14 mouse cellular contexts compared by ENCODE assay signal in genomic region chr3:24749055-24749454, GRCm38 (mm10).
"Had no signal": no experiment of that assay in that cellular context is flagged by ENCODE, and none has a peak within 500 bp of the region (broad histone marks: within the 10 kb centered on the region; RNA-seq: fewer than 3 reads in every experiment).

No protein-coding gene starts in this region.

- DNase-seq: kidney, adult 9 months; retina, postnatal 1 day; right cerebral cortex, postnatal 4 days; spleen, adult 18-20 months; thymus, adult 2 months; thymus, postnatal 25 days had no signal

- H3K4me1 ChIP-seq: limb, embryonic 15.5 days; liver, embryonic 12.5 days; midbrain, embryonic 12.5 days; neural tube, embryonic 13.5 days had no signal

- H3K27me3 ChIP-seq: limb, embryonic 15.5 days; liver, embryonic 12.5 days; midbrain, embryonic 12.5 days; neural tube, embryonic 13.5 days had no signal

- H3K27ac ChIP-seq: limb, embryonic 15.5 days; liver, embryonic 12.5 days; midbrain, embryonic 12.5 days; neural tube, embryonic 13.5 days had no signal

- H3K9me3 ChIP-seq: limb, embryonic 15.5 days; liver, embryonic 12.5 days; midbrain, embryonic 12.5 days; neural tube, embryonic 13.5 days had no signal

- H3K4me3 ChIP-seq: limb, embryonic 15.5 days; liver, embryonic 12.5 days; midbrain, embryonic 12.5 days; neural tube, embryonic 13.5 days had no signal

- H3K36me3 ChIP-seq: limb, embryonic 15.5 days; liver, embryonic 12.5 days; midbrain, embryonic 12.5 days; neural tube, embryonic 13.5 days had no signal

- ATAC-seq: hindbrain, embryonic 16.5 days; inflammation-experienced regulatory T-cells, adult 6 months; intestine, postnatal 0 days; liver, embryonic 12.5 days; midbrain, embryonic 16.5 days had no signal

- H3K9ac ChIP-seq: limb, embryonic 15.5 days; liver, embryonic 12.5 days; midbrain, embryonic 12.5 days; neural tube, embryonic 13.5 days had no signal

- H3K4me2 ChIP-seq: limb, embryonic 15.5 days; liver, embryonic 12.5 days; midbrain, embryonic 12.5 days; neural tube, embryonic 13.5 days had no signal
